Mouse (Mus musculus) forelimb bud, embryonic 11.5 days (tissue): ENCODE data around the gene Zfp523.

Source experiments
- DNase-seq: peaks from one replicate; pipeline ENCODE4 v3.0.0-alpha.2; 2012; ENCODE audit warnings: low read depth, low spot score

Gene Zfp523

DNA sequence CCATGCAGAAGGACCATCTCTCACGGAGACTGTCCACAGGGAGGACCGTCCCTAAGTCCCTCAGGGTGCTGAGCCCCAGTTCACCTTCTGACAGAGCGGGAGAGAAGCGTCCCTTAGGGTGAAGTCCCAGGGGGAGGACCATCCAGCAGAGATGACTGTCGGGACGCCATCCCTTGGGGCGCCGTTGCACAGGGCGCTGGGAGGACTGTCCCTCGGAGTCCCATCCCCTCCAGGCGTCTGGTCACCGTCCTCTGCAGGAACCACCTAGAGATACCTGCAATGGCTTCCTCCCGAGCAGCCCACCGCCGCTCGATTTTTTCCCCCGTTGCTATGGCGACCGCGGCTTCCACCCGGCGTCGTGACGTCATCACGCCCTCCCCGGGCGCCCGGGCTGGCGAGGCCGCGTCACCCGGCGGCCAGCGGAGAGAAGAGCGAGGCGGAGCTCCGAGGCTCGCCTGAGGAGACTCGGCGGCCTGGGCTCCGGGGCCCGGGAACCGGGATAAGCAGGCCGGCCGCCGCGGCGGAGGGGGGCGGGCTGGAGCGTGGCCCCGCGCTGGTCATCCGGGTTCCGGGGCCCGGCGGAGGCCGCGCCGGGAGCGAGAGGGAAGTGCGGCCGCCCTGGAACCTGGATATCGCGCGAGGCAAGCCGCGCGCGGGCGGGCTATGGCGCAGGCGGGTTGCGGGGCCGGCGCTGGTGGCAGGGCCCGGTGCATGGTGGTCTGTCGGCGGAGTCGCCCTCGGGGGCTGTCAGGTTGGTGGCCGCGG is at the start of gene Zfp523:
Gene Zfp523, plus strand, starts transcription at position 355 of the 765 bp plus-strand sequence.
- DNase-seq = peak; percentile 92

DNA sequence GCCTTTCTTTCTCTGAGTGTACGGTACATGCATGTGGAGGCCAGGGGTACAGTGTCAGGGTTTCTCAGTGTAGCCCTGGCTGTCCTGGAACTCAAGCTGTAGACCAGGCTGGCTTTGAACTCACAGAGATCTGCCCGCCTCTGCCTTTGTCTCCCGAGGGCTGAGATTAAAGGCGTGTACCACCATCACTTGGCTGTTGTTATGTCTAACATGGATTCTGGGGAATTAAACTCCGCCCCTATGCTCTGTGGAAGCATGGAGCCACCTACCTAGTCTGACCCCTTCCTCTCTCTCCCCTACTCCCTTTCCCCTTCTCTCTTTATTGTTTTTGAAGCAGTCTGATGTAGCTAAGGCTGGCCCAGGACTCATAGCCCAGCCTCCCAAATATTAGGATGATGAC is 47.1 kb upstream of the Zfp523 start:
- no peak for DNase-seq

DNA sequence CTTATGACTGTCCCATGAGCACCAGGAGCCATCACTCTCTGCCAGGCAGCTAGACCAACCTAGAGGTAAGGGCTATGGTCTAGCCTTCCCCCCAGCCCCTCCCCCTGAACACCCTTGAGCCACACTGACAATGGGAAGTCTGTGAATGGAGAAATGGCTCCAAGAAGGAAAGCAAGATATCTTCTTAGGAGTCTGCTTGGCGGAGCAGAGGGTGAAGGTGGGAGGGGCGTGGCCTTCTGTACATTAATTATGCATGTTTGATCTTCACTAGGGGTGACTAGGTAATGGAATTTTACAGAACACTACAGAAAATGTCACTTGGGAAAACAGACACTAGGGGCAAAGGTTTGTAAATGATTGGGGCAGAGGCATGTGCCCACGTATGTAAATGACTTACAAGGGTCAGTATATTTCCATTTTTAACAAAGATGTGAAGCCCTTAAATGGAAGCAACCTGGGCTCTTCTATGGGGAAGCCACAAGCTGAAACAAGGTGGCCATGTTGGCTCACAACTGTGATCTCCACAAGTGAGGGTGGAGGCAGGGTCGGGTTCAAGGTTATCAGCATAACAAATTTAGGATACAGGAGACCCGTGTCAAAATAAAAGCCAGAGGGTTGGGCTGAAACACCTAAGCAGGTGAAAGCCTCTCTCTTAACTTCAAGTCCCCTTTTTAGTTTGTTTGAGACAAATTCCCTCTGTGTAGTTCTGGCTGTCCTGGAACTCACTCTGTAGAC is 46.4 kb upstream of the Zfp523 start:
- no peak for DNase-seq

DNA sequence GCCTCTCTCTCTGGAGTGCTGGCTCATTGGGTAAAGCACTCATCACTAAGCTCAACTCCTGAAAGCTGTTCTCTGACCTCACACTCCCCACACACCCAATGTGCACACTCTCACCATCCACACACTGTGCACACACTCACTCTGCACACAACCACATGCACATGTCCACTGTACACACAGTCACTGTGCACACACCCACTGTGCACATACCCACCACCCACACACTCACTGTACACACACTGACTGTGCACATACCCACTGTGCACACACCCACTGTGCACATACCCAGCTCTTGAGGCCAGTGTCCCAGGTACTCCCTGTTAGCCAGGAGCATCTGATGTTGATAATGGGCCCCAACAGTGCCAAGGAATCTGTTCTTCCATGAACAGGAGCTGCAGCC is 45.8 kb upstream of the Zfp523 start:
- DNase-seq = no peak

DNA sequence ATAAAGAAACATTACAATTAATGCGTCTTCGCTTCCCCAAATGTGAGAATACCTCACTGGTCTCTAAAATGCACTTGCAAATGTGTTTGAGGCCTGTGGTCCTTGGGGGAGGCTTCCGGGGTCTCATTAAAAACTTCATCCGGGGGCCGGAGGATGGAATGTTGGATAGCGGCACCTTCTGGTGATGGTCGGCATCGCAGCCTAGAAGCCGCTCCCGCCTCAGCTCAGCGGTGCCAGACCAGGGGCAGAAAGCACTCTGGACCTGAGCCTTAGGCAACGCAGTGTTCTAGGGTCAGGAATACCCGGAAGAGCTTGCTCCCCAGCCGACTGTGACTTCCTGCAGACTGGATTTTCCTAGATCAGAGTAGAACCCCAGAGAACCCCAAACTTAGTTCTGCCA is 43.7 kb upstream of the Zfp523 start:
- peak; percentile 72 for DNase-seq

DNA sequence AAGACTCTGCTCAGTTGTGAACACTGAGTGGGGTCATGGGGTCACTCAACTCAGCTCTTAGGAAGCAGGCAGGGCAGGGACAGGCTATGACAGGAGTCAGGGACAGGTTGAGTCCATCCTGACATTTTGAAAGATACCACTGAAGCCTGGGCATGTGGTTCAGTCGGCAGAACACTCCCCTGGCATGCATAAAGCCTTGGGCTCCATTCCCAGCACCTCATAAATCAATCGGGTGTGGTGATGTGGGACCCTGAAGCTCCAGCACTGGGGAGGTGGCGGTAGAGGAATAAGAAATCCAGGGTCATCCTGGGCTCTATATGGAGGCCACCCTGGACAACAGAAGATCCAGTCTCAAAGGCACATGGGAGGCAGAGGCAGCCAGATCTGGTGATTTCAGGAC is 41.4 kb upstream of the Zfp523 start:
- DNase-seq = no peak

DNA sequence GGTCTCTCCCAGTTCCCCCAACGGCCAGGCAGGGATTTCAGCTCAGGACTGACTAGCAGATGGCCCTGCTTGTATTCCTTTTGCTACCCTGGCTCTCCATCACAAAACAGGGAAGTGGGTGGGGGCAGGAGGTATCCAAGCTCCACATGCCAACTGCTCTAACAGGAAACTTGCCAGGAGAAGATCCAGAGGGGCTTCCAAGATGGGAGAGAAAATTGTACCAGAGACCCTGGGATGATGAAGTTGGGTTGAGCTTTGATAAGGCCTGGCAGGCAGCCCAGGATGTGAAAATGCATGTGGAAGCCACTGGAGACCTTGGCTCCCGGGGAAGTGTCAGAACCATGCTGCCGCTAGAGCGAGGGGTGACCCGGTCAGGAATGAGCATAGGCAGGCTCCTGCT is 40.7 kb upstream of the Zfp523 start:
- DNase-seq = no peak

DNA sequence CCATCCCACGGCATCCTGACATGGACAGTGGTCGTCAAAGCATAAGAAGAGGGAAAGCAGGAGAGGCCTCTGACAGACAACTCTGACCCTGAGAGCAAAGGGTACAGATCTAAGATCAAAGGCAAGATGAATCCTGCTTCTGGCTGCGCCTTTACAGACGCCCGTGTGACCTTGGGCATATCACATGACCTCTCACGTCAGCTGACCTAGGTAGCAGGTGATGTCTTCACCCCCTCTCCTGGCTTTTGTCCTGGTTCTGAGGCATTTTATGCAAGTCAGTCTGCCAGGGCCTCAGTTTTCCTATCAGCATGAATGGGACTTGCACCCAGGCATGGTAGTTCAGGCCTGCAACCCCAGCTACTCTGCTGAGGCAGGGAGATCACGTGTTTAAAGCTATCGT is 38.9 kb upstream of the Zfp523 start:
- no peak for DNase-seq

DNA sequence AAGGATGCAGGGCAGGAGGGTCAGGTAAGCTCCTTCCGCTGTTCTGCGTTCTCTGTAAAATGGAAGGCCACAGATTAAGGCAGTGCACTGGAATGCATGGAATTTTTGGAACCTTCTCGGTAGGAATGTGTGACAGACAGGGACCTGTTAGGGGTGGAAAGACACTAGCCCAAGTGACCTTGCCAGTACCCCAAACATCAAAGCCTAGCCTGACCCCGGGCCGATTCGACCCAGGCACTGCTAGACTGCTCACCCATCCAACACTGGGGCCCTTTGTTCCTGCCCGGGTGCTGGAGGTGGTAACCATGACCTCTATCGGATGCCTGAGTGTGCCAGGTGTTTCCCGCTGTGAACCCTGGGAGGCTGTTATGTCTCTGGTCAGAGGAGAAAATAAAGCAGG is 38.2 kb upstream of the Zfp523 start:
- no peak for DNase-seq

DNA sequence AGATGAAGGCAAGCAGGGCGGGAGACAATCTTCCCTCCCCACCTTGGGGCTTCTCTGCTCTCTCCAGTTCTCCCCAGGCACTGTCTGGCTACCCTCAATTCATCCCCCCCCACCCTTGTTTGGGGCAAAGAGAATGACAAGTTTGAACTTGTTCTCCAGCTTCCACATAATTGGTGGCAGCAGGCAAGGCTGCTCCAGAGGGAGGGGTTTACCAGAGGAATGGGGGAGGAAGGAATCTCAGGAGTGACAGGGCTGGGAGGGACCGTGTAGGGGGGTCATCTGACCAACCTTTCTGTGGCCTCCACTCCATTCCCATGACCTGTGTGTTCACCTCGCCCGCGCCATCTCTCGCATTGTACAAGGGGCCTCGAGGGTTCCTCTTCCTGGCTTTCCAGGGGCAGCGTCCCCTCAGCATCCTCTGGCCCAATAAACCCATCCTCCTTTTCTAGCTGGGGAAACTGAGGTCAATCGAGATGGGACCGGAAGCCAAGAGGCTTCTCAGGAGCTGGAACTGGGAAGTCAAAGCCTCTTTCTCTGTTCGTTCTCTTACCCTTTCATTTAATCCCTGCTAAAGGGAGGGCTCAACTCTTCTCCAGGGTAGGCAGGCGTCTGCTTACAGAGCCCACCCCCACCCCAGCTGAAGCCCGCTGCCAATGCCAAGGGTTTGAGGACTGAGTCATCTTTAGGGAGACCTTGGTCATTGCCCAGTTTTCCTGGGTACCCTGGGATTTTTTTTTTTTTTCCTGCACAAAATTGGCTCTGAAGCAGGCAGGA is 36.3 kb upstream of the Zfp523 start:
- no peak for DNase-seq

DNA sequence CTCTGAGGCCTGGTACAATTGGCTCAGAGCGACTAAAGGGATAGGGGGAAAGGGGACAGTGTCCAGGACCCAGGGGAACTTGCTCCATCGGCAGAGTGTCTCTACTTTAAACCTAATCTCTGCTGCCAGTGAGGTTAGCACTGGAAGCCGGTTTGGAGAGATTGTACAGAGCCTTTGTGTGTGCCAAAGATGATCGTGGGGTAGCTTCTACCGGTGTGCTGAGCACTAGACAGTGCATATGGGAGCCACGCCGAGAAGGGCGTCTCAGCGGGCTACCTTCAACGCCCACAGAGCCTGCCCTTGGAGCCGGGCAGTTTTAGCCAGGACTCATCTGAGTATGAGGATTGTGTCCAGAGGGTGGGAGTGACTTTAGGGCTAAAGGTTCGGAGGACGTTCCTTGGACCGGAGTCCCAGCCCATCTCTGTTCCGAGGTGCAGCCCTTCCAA is 35.7 kb upstream of the Zfp523 start:
- DNase-seq = no peak

DNA sequence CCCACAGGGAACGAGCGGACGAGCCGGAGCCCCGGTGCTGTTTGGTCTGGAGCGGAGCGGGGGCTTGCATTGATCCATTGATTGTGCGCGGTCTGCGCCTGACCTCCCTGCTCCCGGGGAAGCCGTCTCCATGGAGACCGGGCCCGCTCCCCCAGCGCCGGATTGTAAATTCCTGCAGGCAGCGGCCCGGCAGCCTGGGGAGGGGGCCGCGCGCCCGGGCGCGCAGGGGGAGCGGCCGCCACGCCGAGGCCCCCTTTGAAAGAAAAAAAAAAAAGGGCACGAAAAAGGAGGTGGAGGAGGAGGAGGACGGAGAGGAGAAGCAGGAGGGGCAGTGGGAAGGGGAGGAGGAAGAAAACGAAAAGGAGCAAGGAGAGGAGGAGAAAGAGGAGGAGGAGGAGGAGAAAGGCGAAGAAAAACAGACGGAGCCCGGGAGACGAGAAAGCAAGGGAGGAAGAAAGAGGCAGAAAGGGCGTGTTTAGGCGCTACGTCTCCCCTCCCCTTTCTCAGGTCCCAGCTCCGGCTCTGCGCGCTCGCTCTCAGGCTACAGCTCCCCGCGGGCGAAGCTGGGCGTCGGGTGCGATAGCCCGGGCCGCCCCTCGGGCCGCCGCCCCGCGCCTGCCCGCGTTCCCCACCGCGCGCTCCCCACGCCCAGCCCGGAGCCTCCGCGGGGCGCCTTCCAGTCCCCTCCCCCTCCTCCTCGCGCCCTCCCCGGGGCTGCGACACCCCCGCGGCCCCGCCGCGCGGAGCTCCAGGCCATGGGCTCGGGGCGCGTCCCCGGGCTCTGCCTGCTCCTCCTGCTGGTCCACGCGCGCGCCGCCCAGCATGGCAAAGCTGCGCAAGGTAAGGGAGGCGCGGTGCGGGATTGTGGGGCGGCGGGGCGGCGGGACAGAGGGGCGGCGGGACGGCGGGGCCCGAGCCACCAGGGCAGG is 34.9 kb upstream of the Zfp523 start, which contains the start of gene Scube3:
Gene Scube3, plus strand, starts transcription at position 371 of the 929 bp plus-strand sequence.
- peak; percentile 74 for DNase-seq

DNA sequence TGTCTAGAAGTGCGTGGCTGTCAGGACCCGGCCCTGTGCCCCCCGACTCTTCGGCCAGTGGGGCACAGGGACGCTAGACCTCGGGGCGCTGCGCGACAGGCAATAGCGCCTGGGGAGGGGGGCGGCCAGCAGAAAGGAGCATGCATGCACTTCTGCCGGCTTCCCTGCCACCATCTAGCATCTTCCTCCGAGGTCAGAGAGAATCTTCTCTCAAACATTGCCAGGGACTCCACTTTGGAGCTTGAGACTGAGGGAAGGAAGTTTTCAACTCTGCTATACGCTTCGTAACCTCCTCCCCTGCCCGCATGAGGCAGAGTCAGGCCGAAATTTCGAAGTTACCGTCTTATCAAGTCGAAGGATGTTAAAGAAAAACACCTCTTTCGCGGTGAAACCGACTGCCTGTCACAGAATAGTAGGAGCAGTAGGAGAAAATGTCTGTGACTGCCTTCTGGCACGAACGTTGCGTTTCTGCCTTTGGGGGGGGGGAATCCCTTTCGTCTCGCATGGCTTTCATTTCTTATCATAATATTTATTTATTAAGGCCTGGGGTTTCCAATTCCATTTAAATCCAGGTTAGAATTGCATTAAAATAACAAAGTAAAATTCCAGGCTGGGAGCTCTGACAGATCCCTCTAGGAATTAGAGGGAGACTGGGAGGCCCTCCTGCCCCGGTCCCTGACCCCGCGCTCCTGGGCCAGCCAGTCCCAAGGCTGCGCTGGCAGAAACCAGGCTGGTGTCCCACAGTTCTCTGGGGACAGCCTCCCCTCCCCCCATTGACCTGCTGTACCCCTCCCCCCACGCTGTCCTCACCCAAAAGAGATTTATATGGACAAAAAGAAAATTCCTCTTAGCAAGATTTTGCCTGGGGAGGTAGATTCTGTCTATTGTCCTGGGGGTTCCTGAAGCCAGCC is 34.0 kb upstream of the Zfp523 start:
- no peak for DNase-seq

DNA sequence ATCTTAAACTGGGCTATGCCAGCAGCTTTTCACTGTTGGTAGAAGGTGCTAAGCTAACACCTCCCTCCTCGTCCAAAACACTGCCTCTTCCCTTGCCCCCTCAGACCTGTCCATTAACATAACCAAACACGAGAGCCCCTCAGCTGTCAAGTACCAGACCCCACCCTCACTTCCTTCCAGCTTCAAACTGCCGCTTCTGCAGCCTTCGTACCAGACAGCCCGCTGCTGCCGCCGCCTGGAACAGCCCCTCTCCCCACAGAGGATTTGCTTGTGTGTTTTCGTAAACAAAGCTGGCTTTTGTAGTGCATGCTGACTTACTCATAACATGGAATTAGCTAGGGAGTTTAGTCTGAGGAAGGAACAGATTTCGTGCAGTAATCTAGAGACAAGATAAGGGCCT is 33.2 kb upstream of the Zfp523 start:
- no peak for DNase-seq

DNA sequence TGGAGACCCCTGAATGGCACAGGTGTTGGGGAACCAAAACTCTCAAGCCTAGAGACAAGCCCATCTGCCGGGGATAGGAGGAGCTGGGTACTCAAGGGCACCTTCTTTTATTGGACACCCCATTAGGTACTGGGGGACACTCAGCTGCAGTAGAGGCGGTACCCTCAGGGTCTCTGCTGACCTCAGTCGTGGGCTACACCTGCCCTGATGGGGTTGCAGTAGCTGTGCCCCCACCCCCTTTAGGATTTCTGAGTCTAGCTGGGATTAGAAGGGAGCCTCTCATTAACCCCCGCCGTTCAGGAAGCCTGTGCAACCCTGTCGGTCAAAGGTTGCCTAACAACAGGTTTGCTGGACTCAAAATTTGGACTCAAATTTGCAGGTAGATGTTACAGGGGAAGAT is 32.7 kb upstream of the Zfp523 start:
- no peak for DNase-seq

DNA sequence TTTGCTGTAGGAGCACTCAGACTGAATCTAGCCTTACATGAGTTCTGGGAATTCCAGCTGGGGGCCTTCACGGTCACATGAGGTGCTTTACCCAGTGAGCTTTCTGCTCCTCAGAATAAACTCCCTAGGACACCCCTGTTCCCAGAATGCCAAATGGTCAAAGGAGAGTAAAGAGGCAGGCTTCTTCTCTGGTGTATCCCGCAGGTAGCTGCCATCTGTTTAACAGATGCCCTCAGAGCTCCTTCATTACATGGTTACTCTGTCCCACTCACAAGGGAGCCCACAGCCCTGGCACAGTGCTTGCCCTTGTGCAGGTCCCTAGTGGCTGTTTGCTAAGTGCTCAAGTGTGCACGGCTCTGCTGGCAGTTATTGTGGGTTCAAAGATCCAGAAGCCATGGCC is 28.6 kb upstream of the Zfp523 start:
- DNase-seq = no peak

DNA sequence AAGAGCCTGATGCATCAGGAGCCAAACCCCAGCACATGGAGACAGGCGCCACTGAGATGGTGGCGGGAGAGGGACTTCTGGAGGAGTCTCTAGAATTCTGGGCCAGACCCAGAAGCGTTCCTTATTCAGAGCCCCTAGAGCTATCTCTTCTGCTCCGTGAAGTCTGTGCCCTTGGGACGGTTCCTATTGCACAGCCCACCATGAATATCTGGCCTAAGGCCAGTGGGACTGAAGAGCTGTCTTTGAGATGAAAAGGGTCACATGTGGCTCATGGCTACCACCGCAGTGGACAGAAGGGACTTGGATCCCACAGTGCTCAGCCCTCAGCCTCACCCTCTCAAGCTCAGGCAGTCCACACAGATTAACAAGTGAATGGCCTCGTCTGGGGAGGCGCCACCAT is 27.2 kb upstream of the Zfp523 start:
- no peak for DNase-seq

DNA sequence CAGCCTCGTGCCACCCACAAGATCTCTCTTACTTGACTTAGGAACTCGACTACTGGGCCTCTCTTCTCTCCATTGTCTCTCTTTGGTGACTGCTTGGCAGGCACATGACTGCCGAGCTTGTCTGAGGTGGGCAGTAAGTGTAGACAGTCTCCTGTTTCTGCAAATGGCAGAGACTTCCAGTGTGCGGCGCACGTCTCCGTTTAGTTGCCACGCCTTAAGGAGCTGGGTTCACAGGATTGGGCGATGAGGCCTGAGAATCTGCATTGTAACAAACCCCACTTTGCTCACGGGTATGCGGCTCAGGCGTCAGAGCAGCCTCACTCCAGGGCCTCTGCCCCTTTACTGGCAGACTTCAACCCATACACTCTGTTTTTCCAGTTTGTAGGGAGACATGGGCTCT is 26.5 kb upstream of the Zfp523 start:
- no peak for DNase-seq

DNA sequence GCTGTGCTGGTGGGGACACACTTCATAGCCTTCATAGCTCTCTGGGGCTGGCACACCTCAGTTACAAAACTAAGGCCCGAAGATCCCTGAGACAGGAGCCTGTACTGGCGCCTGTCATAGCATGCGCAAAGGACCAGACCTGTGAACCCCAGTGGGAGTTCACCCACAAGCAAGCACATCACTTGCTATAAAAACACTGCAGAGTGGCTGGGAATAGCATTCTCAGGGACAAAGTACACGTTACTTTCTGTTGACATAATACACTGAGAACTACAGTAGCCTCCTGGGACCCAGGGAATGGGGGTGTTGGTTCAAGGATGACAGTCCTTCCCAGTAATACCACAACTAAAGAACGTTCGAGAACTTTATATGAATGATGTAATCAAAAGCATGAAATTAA is 23.8 kb upstream of the Zfp523 start:
- DNase-seq = no peak

DNA sequence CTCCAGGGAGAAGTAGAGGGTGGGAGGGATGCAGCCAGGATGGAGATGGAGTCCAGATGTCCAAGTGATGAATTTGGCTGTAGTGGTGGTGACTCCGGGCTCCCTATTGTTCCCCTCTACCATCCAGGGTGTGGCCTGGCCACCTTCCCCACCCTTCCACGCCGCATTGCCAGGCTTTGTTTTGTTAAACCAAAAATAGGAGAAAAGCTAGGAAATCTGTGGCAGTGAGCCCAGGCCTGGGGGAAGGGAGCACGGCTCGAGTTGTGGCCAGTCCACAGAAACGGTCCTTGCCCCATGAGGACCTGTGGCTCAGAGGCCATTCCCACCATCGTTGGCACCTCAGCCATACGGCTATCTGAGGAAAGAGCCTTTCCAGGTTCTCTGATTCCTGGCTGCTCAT is 22.0 kb upstream of the Zfp523 start:
- no peak for DNase-seq
